Mouse (Mus musculus): ENCODE results near the gene Rce1. TPM values are rescaled to one million over a fixed set of nuclear protein-coding genes. Genes with fewer than 3 reads are reported as not detected.

The Rce1 gene
- total and polyA plus RNA-seq, 2 experiments from 2014 or later = 43.3 to 85.1 TPM

GRCm38 (mm10) chr19:4644271-4644670 lies 18.8 kb upstream of the Rce1 start:
- Histone ChIP-seq H3K9me3 (ENCODE audit: low read length) (no peaks in the 10 kb centered on the region), H3K36me3 (ENCODE audit: insufficient read depth, low read length) (no peaks in the 10 kb centered on the region), H3K9ac (replicated peaks; ENCODE audit: low read length, poor library complexity, severe bottlenecking) (no peak overlapping the region), H3K27me3 (ENCODE audit: insufficient read depth, low read length) (no peaks in the 10 kb centered on the region), H3K4me2 (ENCODE audit: low read depth, low read length, poor library complexity, severe bottlenecking) (no peak overlapping the region), H3K4me1 (ENCODE audit: insufficient read depth, low read length) (no peaks in the 10 kb centered on the region), H3K27ac (ENCODE audit: low read depth, low read length) (no peak overlapping the region), H3K4me3 (ENCODE audit: low read depth, low read length) (no peak overlapping the region)
- WGBS = 45% methylated on average over 10 of the region's 10 CpGs
- TF ChIP-seq CTCF (IDR thresholded peaks at IDR 0.05) = peak; percentile 69
- no peak for ATAC-seq (ENCODE audit: low FRiP score)
- DNase-seq (ENCODE audit: low spot score) = peak; percentile 74

GRCm38 (mm10) chr19:4635986-4636385 lies 10.5 kb upstream of the Rce1 start:
- H3K4me2 ChIP-seq (ENCODE audit: low read depth, low read length, poor library complexity, severe bottlenecking) = no peak overlapping the region
- no peaks in the 10 kb centered on the region for H3K27me3 ChIP-seq (ENCODE audit: insufficient read depth, low read length)
- no peaks in the 10 kb centered on the region for H3K4me1 ChIP-seq (ENCODE audit: insufficient read depth, low read length)
- no peak overlapping the region for H3K4me3 ChIP-seq (ENCODE audit: low read depth, low read length)
- H3K9ac ChIP-seq (replicated peaks; ENCODE audit: low read length, poor library complexity, severe bottlenecking) = no peak overlapping the region
- WGBS = 70% methylated on average over 4 of the region's 4 CpGs
- H3K27ac ChIP-seq (ENCODE audit: low read depth, low read length) = no peak overlapping the region
- DNase-seq (ENCODE audit: low spot score) (no peak), ATAC-seq (ENCODE audit: low FRiP score) (no peak)
- H3K9me3 ChIP-seq (ENCODE audit: low read length) = no peaks in the 10 kb centered on the region
- no peaks in the 10 kb centered on the region for H3K36me3 ChIP-seq (ENCODE audit: insufficient read depth, low read length)
- TF ChIP-seq CTCF (IDR thresholded peaks at IDR 0.05) = peak; percentile 39

GRCm38 (mm10) chr19:4628819-4629218 lies 3.4 kb upstream of the Rce1 start:
- H3K27me3 ChIP-seq (ENCODE audit: insufficient read depth, low read length) = no peaks in the 10 kb centered on the region
- H3K4me2 ChIP-seq (ENCODE audit: low read depth, low read length, poor library complexity, severe bottlenecking) = no peak overlapping the region
- DNase-seq (ENCODE audit: low spot score) (peak; percentile 90), ATAC-seq (ENCODE audit: low FRiP score) (peak; percentile 55; the same call in 1 of the 2 replicates)
- peaks cover 5% of the 10 kb centered on the region; the same call in 1 of the 2 replicates for H3K4me1 ChIP-seq (ENCODE audit: insufficient read depth, low read length)
- H3K36me3 ChIP-seq (ENCODE audit: insufficient read depth, low read length) = peaks cover under 1% of the 10 kb centered on the region; the same call in 1 of the 2 replicates
- 0 out of 2 replicates have a peak overlapping the region, but pooled peaks have one; percentile 24 for H3K9ac ChIP-seq (replicated peaks; ENCODE audit: low read length, poor library complexity, severe bottlenecking)
- no peaks in the 10 kb centered on the region for H3K9me3 ChIP-seq (ENCODE audit: low read length)
- peak; percentile 95 for TF ChIP-seq CTCF (IDR thresholded peaks at IDR 0.05)
- no peak overlapping the region for H3K4me3 ChIP-seq (ENCODE audit: low read depth, low read length)
- 3% methylated on average over 1 of the region's 1 CpGs for WGBS
- peak overlapping the region; percentile 52; the same call in 1 of the 2 replicates for H3K27ac ChIP-seq (ENCODE audit: low read depth, low read length)

GRCm38 (mm10) chr19:4625829-4626535 lies 541 bp upstream of the Rce1 start:
- ATAC-seq (ENCODE audit: low FRiP score) (peak; percentile 48), DNase-seq (ENCODE audit: low spot score) (no peak)
- H3K4me3 ChIP-seq (ENCODE audit: low read depth, low read length) = peak overlapping the region; percentile 86
- peaks cover 5% of the 10 kb centered on the region; the same call in 1 of the 2 replicates for H3K4me1 ChIP-seq (ENCODE audit: insufficient read depth, low read length)
- H3K9ac ChIP-seq (replicated peaks; ENCODE audit: low read length, poor library complexity, severe bottlenecking) = peak overlapping the region; percentile 78
- H3K27me3 ChIP-seq (ENCODE audit: insufficient read depth, low read length) = no peaks in the 10 kb centered on the region
- WGBS = 2% methylated on average over 35 of the region's 35 CpGs
- H3K4me2 ChIP-seq (ENCODE audit: low read depth, low read length, poor library complexity, severe bottlenecking) = peak overlapping the region; percentile 84
- no peak for TF ChIP-seq CTCF (IDR thresholded peaks at IDR 0.05)
- peaks cover 25% of the 10 kb centered on the region for H3K36me3 ChIP-seq (ENCODE audit: insufficient read depth, low read length)
- H3K9me3 ChIP-seq (ENCODE audit: low read length) = no peaks in the 10 kb centered on the region
- H3K27ac ChIP-seq (ENCODE audit: low read depth, low read length) = peak overlapping the region; percentile 89; the same call in 1 of the 2 replicates

GRCm38 (mm10) chr19:4624406-4625178 lies 849 bp downstream of the Rce1 start:
- ATAC-seq (ENCODE audit: low FRiP score) (peak; percentile 2; the same call in 1 of the 2 replicates), DNase-seq (ENCODE audit: low spot score) (no peak)
- Histone ChIP-seq H3K4me1 (ENCODE audit: insufficient read depth, low read length) (peaks cover 5% of the 10 kb centered on the region; the same call in 1 of the 2 replicates), H3K36me3 (ENCODE audit: insufficient read depth, low read length) (peaks cover 25% of the 10 kb centered on the region), H3K4me2 (ENCODE audit: low read depth, low read length, poor library complexity, severe bottlenecking) (peak overlapping the region; percentile 84), H3K9me3 (ENCODE audit: low read length) (no peaks in the 10 kb centered on the region), H3K4me3 (ENCODE audit: low read depth, low read length) (peak overlapping the region; percentile 86), H3K27ac (ENCODE audit: low read depth, low read length) (peak overlapping the region; percentile 89), H3K9ac (replicated peaks; ENCODE audit: low read length, poor library complexity, severe bottlenecking) (peak overlapping the region; percentile 78), H3K27me3 (ENCODE audit: insufficient read depth, low read length) (no peaks in the 10 kb centered on the region)
- no peak for TF ChIP-seq CTCF (IDR thresholded peaks at IDR 0.05)
- WGBS = 32% methylated on average over 4 of the region's 4 CpGs

All from midbrain, postnatal 0 days (tissue).